Mouse (Mus musculus): ENCODE data around the gene Fcho1. TPM values are rescaled to one million over a fixed set of nuclear protein-coding genes. Genes with fewer than 3 reads are reported as not detected.

The Fcho1 gene
- polyA plus RNA-seq, 1 experiment, result 8.8 TPM

GRCm38 (mm10) chr8:71671549-71671965, 54.0 kb downstream of the Fcho1 start, which contains the start of gene Unc13a:
TSS of gene Unc13a (minus strand) at chr8:71671757.
- TF ChIP-seq CTCF (IDR thresholded peaks at IDR 0.05; ENCODE audit: low read depth, low read length) (no peak), EP300 (IDR thresholded peaks at IDR 0.05; ENCODE audit: insufficient read depth, low read depth, low read length) (peak; percentile 63; the same call in 1 of the 2 replicates), POLR2A (IDR thresholded peaks at IDR 0.05; ENCODE audit: insufficient read depth, low read length) (peak; percentile 94)
- no peaks in the 10 kb centered on the region for H3K27me3 ChIP-seq (ENCODE audit: control insufficient read depth, insufficient read depth, low read length, poor library complexity, severe bottlenecking)
- peak within 1 kb of the TSS; percentile 83 for H3K27ac ChIP-seq (ENCODE audit: insufficient read depth, low read length)
- peaks cover 14% of the 10 kb centered on the region for H3K4me1 ChIP-seq (ENCODE audit: control insufficient read depth, insufficient read depth, low read length)
- no peaks in the 10 kb centered on the region for H3K9me3 ChIP-seq (replicated peaks; ENCODE audit: control insufficient read depth, insufficient read depth, low read length, poor library complexity, severe bottlenecking)
- H3K36me3 ChIP-seq (ENCODE audit: control insufficient read depth, insufficient read depth, low read length, poor library complexity, severe bottlenecking), result no peaks in the 10 kb centered on the region
- peak within 1 kb of the TSS; percentile 62 for H3K9ac ChIP-seq (ENCODE audit: low read depth, poor library complexity, severe bottlenecking)
- H3K4me3 ChIP-seq (ENCODE audit: low read depth, low read length), result peak within 1 kb of the TSS; percentile 84

GRCm38 (mm10) chr8:71670621-71671548, 54.6 kb downstream of the Fcho1 start:
- peaks cover 15% of the 10 kb centered on the region for H3K4me1 ChIP-seq (ENCODE audit: control insufficient read depth, insufficient read depth, low read length)
- TF ChIP-seq POLR2A (IDR thresholded peaks at IDR 0.05; ENCODE audit: insufficient read depth, low read length) (no peak), EP300 (IDR thresholded peaks at IDR 0.05; ENCODE audit: insufficient read depth, low read depth, low read length) (peak; percentile 62; the same call in 1 of the 2 replicates)
- no peaks in the 10 kb centered on the region for H3K9me3 ChIP-seq (replicated peaks; ENCODE audit: control insufficient read depth, insufficient read depth, low read length, poor library complexity, severe bottlenecking)
- H3K9ac ChIP-seq (ENCODE audit: low read depth, poor library complexity, severe bottlenecking), result peak overlapping the region; percentile 62
- H3K27ac ChIP-seq (ENCODE audit: insufficient read depth, low read length), result 0 out of 2 replicates have a peak overlapping the region, but pooled peaks have one; percentile 33
- peak overlapping the region; percentile 84 for H3K4me3 ChIP-seq (ENCODE audit: low read depth, low read length)
- H3K27me3 ChIP-seq (ENCODE audit: control insufficient read depth, insufficient read depth, low read length, poor library complexity, severe bottlenecking), result no peaks in the 10 kb centered on the region
- H3K36me3 ChIP-seq (ENCODE audit: control insufficient read depth, insufficient read depth, low read length, poor library complexity, severe bottlenecking), result no peaks in the 10 kb centered on the region

DNA sequence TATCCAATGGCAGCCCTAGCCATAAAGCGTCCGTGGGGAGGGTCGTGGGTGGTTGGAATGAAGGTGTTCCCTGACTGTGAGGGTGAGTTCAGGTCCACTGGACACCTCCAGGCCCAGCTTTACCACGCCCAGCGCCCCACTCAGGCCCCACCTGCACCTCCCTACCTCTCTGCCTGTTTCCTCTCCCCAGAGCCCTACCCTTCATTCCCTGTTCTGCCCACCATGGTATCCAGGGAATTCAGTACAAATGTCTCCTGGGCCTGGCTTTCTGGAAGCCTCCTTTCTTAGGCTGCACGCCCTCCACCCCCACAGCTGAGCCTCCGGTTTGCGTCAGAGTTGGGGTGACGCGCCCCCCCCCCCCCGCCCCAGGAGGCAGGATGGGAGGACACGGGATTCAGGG, 55.3 kb downstream of the Fcho1 start:
- Histone ChIP-seq H3K9me3 (replicated peaks; ENCODE audit: control insufficient read depth, insufficient read depth, low read length, poor library complexity, severe bottlenecking) (no peaks in the 10 kb centered on the region), H3K27ac (ENCODE audit: insufficient read depth, low read length) (0 out of 2 replicates have a peak overlapping the region, but pooled peaks have one; percentile 33), H3K4me3 (ENCODE audit: low read depth, low read length) (peak overlapping the region; percentile 73), H3K27me3 (ENCODE audit: control insufficient read depth, insufficient read depth, low read length, poor library complexity, severe bottlenecking) (no peaks in the 10 kb centered on the region), H3K4me1 (ENCODE audit: control insufficient read depth, insufficient read depth, low read length) (peaks cover 14% of the 10 kb centered on the region), H3K36me3 (ENCODE audit: control insufficient read depth, insufficient read depth, low read length, poor library complexity, severe bottlenecking) (no peaks in the 10 kb centered on the region), H3K9ac (ENCODE audit: low read depth, poor library complexity, severe bottlenecking) (peak overlapping the region; percentile 62)
- TF ChIP-seq POLR2A (IDR thresholded peaks at IDR 0.05; ENCODE audit: insufficient read depth, low read length) (no peak), CTCF (IDR thresholded peaks at IDR 0.05; ENCODE audit: low read depth, low read length) (no peak), EP300 (IDR thresholded peaks at IDR 0.05; ENCODE audit: insufficient read depth, low read depth, low read length) (no peak)

DNA sequence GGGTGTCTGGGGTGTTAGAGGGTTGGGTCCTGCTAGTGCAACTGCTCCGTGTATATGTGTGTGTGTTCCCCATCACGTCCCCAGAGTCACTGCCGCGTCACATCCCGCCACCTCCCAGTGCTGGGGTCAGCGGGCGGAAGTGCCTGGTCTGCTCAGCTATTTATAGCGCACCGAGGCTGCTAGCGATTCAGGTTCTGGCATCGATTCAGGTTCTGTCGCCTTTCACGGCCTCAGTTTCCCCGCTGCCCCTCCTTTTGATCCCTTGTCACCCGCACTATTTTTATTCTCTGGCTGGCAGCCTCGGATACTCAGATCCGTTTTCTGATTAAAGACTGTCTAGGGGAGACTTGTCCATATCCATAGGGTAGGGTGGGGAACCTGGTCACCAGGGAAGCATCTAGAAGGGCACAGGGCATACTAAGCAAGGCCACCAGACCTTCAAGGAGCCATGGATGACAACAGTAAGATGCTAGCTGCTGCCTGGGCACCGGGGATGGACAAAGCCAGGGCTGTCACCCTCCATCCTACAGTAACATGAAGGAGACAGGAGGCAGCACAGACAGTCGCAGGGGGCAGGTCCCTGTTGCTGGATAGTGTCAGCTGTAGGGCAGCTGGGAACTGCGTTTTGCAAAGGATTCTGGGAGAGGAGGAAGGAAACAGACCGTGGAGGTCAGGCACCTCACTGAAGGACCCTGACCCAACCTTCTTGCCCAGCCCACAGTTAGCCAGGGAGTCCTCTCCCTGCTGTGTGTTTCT, 57.1 kb downstream of the Fcho1 start:
- H3K9me3 ChIP-seq (replicated peaks; ENCODE audit: control insufficient read depth, insufficient read depth, low read length, poor library complexity, severe bottlenecking), result no peaks in the 10 kb centered on the region
- peak overlapping the region; percentile 20; the same call in 1 of the 2 replicates for H3K9ac ChIP-seq (ENCODE audit: low read depth, poor library complexity, severe bottlenecking)
- no peak overlapping the region for H3K27ac ChIP-seq (ENCODE audit: insufficient read depth, low read length)
- H3K4me1 ChIP-seq (ENCODE audit: control insufficient read depth, insufficient read depth, low read length), result peaks cover 15% of the 10 kb centered on the region
- TF ChIP-seq POLR2A (IDR thresholded peaks at IDR 0.05; ENCODE audit: insufficient read depth, low read length), result no peak
- no peak for TF ChIP-seq EP300 (IDR thresholded peaks at IDR 0.05; ENCODE audit: insufficient read depth, low read depth, low read length)
- no peak for TF ChIP-seq CTCF (IDR thresholded peaks at IDR 0.05; ENCODE audit: low read depth, low read length)
- H3K36me3 ChIP-seq (ENCODE audit: control insufficient read depth, insufficient read depth, low read length, poor library complexity, severe bottlenecking), result no peaks in the 10 kb centered on the region
- H3K4me3 ChIP-seq (ENCODE audit: low read depth, low read length), result peak overlapping the region; percentile 26; the same call in 1 of the 2 replicates
- H3K27me3 ChIP-seq (ENCODE audit: control insufficient read depth, insufficient read depth, low read length, poor library complexity, severe bottlenecking), result no peaks in the 10 kb centered on the region

DNA sequence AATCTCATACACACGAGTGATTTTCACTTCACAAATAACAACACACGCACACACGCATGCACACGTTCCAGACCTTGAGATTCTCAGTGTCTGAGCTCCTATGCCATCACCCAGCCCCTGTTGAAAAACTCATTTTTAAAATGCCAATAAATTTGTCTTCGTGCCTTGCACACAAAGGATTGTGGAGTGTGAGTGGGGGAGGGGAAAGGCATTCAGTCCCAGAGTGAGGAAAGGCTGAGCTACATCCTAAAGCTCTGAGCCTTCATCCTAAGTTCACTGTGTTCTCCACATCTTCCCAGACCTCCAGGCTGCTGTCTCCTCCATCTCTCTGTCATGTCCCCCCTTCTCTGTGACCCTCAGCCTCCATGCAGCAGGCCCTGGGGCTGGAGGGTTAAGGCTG, 58.3 kb downstream of the Fcho1 start:
- Histone ChIP-seq H3K27me3 (ENCODE audit: control insufficient read depth, insufficient read depth, low read length, poor library complexity, severe bottlenecking) (no peaks in the 10 kb centered on the region), H3K36me3 (ENCODE audit: control insufficient read depth, insufficient read depth, low read length, poor library complexity, severe bottlenecking) (no peaks in the 10 kb centered on the region), H3K4me1 (ENCODE audit: control insufficient read depth, insufficient read depth, low read length) (peaks cover 12% of the 10 kb centered on the region), H3K27ac (ENCODE audit: insufficient read depth, low read length) (no peak overlapping the region), H3K4me3 (ENCODE audit: low read depth, low read length) (no peak overlapping the region), H3K9me3 (replicated peaks; ENCODE audit: control insufficient read depth, insufficient read depth, low read length, poor library complexity, severe bottlenecking) (no peaks in the 10 kb centered on the region), H3K9ac (ENCODE audit: low read depth, poor library complexity, severe bottlenecking) (no peak overlapping the region)
- TF ChIP-seq POLR2A (IDR thresholded peaks at IDR 0.05; ENCODE audit: insufficient read depth, low read length), result no peak

All from ES-Bruce4 (cell line).